Mouse (Mus musculus) megakaryocyte, embryonic 14.5 days (primary cell): ENCODE measurements around the gene Dscaml1.

Source experiments
- FLI1 ChIP-seq: IDR thresholded peaks from 2 replicates; pipeline ENCODE4 v1.6.1; 2012; ENCODE audit warnings: low read length, inconsistent platforms, mixed read lengths
- GATA1 ChIP-seq: IDR thresholded peaks from 3 replicates; pipeline ENCODE4 v1.6.1; 2012; ENCODE audit warnings: mixed read lengths, low read length, inconsistent platforms, borderline replicate concordance

DNA sequence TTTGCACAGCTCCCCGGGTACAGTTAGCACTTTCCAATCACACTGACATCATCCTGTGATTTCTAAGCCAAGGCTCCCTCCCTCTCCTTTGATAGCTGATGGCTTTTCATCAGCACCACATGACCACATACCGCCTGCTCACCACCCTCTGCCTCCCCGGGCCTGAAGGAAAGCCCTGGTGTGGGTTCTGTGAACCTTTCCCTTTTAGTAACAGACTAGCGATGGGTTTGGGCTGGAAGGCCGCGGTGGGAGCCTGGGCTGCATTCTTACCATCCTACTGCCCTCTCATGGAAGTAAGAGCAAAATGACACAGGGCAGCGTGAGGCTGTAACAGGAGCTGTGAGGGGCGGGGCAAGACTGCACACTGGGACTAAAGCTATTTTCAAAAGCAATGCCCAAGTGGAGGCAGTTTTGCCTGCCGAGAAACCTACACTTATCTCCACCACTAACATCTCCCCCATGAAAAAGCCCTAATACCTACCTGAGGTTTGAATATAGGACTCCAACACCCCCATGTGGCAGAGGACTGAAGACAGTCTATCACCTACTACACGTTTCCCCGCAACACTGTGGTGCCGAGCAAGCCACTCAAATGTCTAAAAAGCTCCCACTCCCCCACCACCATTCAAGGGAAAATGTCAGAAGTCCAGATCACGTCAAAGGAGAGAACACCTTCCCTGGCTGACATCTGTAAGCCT lies 372.2 kb downstream of the Dscaml1 start:
- no peak for TF ChIP-seq GATA1
- TF ChIP-seq FLI1 = no peak
